Mouse (Mus musculus): ENCODE data around the gene Zfp553. TPM values are rescaled to one million over a fixed set of nuclear protein-coding genes. Genes with fewer than 3 reads are reported as not detected.
"Not testable (repeated sequence)": the region's sequence is repeated elsewhere in the genome, so short reads cannot be mapped to it uniquely, and the experiment has no call there.

The Zfp553 gene
- total RNA-seq, 2 experiments from 2014 or later = 18.0 to 20.6 TPM

DNA sequence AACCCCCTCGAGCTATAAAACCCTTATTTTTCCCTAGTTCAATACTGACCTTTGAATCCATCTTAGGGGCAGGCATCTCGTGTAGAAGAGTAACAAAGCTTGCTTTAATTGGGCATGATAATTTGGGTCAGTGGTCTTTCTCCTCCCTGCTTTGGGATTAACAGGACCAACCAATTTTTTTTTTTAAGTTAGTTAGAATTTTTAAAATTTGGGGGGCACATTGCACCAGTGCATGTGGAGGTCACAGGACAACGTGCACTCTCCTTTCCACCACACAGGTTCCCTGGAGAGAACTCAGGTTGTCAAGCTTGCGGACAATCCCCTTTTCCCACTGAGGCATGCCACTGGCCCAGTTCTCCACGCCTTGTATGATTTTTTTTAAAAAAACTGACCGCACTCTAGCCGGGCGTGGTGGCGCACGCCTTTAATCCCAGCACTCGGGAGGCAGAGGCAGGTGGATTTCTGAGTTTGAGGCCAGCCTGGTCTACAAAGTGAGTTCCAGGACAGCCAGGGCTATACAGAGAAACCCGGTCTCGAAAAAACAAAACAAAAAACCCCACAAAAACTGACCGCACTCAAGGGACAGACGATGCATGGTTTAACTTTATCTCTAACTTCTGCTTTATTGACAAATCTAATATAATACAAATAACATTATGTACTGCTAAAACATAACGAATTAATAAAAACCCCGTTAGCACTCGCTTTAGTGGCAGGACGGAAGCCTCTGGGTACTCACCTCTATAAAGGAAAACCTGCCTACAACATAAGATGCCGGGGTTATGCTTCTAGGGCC is 837 bp upstream of the Zfp553 start:
- no peak for DNase-seq (ENCODE audit: extremely low spot score in 1 of 2, low spot score in 1 of 2)

DNA sequence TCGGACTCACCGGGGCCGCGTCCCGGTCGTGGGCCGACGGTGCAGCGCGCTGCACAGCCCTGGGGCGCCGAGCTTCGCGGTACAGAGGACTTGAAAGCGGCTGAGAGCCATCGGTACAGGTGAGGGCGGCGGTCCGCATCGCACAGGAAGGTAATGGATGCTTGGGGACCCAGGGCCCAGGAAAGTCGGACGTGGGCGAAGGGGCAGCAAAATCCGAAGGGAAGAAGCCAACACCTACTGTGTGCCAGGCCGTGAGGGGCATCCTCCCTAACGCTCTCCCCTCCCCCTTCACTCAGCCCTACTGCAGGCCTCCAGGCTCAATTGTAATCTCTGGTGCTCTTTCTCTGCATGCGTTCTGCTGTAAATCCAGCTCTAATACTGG is 498 bp downstream of the Zfp553 start:
- DNase-seq (ENCODE audit: extremely low spot score in 1 of 2, low spot score in 1 of 2) = peak in 1 of 2 experiments; percentile 33

DNA sequence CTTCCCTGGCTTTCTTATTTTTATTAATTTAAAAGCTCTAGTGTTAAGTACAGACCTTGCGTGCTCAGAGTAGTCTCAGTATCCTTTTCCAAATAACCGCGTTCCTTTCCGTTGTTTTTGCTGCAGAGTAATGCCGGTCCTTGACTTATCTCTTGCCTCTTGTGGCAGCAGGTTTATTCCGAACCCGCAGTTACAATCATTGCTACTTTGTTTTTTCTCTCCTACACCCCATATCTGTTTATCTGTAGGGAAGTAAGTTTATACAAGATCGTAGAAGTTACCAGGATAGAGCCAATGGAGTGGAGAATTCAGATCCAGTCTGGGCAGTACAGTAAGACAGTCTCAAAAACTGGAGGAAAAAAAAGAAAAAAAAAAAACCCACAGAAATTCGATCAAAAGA is 904 bp downstream of the Zfp553 start:
- no peak for DNase-seq (ENCODE audit: extremely low spot score in 1 of 2, low spot score in 1 of 2)

DNA sequence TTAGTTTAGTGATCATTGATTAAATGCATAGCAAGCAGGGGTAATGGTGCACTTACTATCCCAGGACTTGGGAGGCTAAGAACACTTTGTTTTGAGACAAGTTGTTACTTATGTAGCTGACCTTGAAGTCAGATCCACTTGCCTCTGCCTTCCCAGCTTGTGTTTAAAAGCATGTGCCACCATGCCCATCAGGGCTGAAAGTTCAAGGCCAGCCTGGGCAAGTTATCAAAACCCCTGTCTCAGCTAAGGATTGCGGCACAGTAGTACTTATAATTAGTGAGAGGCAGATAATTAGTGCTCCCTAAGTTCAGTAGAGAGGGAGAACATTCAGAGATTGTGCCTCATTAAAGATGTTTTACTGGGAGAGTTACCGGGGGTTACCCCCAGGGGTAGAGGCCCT is 1.9 kb downstream of the Zfp553 start:
- no peak for DNase-seq (ENCODE audit: extremely low spot score in 1 of 2, low spot score in 1 of 2)

DNA sequence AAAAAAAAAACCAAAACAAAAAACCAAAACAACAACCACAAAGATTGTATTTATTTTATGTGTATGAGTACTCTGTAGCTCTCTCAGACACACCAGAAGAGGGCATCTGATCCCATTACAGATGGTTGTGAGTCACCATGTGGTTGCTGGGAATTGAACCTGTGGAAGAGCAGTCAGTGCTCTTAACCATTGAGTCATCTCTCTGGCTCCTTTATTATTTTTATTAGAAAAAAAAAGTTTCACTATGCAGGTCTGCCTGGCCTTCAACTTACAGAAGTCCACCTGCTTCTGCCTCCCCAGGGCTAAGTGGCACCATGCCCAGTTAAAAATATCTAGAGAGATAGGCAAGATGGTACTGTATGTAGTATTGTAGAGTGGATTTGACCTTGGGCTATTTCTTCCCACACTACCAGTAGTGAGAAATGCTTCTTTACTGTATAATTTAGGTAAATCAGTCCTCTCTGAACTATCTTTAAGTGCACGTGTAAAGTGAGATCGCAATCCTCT is 10.6 kb downstream of the Zfp553 start:
- DNase-seq (ENCODE audit: extremely low spot score in 1 of 2, low spot score in 1 of 2) = no peak

DNA sequence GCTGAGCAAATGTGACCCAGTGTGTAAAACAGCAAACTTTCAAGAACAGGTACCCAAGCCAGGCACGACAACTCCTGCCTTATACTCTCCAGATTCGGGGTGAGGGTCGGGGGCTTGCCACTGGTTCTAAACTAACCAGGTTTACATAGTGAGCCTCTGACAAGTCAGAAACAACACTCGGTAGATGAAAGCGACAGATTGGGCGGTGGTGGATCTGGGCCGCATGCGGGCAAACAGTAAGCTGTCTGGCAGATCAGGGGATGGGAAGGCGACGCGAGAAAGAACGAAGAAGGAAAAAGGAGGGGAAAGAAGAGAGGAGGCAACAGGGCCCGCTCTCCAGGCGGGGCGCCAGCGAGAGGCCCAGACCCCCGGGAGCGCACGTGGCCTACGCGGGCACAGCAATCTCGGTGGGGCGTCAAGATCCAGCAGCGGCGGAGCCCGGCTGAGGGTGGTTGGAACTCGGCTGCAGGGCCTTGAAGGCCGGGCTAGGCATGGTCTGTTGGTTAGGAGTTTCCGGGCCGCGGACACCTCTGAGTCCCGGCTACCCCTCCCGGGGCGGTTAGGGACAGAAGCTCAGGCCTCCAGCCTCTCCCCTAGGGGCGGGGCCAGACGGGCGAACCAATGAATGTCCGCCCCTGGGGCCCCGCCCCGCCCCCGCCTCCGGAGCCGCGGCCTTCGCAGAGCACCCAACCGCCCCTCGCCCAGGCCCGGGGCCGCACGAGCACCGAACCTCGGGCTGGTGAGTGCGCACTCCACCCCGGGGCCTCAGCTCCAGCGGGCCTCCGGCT is 11.2 kb downstream of the Zfp553 start, which contains the start of gene Zfp771:
Gene Zfp771 (plus strand): TSS at position 405 of the 788 bp plus-strand sequence.
- peak; percentile 81 to 89 for DNase-seq (ENCODE audit: extremely low spot score in 1 of 2, low spot score in 1 of 2)

DNA sequence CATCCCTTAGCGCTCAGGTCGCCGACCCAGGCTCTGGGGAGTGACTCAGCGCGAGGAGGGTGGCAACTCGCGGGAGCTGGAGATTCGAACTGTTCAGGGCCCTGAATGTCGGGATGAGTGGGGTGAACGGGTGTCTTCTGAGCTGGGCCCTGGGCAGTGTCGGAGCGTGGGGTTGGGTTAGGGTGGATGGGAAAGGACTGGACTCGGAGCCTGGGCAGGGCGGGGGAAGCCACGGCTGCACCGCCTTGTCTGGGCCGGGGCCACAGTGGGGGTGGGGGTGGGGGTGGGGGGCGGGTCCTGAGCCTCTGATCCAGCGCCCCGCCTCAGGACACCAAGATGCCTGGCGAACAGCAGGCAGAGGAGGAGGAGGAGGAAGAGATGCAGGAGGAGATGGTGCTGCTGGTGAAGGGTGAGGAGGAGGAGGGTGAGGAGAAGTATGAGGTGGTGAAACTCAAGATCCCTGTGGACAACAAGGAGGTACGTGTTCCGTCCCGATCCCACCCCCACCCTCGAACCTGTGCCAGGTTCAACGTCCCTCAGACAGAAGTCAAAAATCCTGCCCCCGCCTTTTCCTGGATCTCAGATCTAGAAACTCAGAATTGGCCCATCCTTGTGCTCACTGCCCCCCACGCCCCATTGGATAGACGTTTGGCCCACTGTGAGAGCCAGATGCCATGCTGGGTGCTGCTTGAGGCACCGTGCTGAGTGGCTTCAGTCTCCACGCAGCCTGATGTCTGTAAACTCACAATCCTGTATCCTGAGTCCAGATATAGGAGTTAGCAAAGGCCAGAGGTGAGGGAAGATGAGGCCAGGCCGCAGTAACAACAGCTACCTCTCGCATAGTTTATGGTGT is 12.0 kb downstream of the Zfp553 start:
- no peak for DNase-seq (ENCODE audit: extremely low spot score in 1 of 2, low spot score in 1 of 2)

DNA sequence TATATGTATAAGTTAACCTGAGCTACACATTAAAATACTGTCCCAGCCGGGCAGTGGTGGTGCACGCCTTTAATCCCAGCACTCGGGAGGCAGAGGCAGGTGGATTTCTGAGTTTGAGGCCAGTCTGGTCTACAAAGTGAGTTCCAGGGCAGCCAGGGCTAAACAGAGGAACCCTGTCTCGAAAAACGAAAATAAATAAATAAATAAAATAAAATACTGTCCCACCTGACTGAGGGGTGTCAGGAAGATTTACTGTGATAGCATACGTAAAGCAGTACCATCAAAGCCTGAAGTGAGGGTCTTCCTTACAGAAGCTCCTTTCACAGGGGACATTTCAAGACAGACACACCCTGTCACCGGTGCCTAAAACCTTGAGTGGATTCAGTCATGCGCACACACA is 17.6 kb downstream of the Zfp553 start:
- not testable (repeated sequence) for DNase-seq (ENCODE audit: extremely low spot score in 1 of 2, low spot score in 1 of 2)

DNA sequence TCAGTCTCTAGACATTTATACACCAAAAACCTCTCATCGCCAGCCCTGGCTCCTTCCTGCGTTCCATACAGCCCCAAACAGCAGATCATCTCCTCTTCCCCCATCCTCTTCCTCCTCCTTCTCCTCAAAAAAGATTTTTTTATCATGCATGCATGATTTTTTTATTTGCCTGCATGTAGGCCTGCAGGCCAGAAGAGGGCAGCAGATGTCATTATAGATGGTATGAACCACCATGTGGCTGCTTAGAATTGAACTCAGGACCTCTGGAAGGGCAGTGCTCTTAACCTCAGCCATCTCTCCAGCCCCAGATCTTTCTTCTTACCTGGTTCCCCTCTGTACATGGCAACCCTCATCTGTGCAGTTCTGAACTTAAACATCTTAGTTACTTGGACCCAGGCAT is 19.6 kb downstream of the Zfp553 start:
- DNase-seq (ENCODE audit: extremely low spot score in 1 of 2, low spot score in 1 of 2) = no peak

DNA sequence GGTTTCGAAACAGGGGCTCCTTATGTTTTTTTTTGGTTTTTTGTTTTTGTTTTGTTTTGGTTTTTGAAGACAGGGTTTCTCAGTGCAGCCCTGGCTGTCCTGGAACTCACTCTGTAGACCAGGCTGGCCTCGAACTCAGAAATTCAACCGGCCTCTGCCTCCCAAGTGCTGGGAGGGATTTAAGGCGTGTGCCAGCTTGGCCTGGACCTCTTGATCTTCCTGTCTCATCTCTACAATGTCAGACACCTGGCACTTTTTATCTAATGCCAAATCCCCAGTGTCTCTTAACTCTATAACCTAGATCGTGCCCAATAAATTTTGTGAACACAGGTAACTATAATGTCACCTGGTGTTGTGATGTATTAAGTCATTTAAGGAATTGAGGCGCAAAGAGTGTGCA is 20.5 kb downstream of the Zfp553 start:
- no peak for DNase-seq (ENCODE audit: extremely low spot score in 1 of 2, low spot score in 1 of 2)

DNA sequence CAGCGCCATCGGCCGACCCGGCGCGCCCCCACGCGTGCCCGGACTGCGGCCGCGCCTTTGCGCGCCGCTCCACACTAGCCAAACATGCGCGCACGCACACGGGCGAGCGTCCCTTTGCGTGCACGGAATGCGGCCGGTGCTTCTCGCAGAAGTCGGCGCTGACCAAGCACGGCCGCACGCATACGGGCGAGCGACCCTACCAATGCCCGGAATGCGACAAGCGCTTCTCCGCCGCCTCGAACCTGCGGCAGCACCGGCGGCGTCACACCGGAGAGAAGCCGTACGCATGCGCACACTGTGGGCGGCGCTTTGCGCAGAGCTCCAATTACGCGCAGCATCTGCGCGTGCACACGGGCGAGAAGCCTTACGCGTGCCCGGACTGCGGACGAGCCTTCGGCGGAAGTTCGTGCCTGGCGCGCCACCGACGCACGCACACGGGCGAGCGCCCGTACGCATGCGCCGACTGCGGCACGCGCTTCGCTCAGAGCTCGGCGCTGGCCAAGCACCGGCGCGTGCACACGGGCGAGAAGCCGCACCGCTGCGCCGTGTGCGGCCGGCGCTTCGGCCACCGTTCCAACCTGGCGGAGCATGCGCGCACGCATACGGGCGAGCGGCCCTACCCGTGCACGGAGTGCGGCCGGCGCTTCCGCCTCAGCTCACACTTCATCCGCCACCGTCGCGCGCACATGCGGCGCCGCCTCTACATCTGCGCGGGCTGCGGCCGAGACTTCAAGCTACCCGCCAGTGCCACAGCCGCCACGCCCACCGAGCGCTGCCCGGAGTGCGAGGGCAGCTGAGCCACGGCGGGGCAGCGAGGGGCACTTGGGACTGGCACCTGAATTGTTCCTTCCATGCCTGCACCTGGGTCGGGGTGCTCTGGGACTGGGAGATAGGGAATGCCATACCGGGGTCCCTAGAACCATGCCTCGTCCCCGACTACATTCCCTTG is 21.2 kb downstream of the Zfp553 start:
- DNase-seq (ENCODE audit: extremely low spot score in 1 of 2, low spot score in 1 of 2) = peak; percentile 90 to 91

DNA sequence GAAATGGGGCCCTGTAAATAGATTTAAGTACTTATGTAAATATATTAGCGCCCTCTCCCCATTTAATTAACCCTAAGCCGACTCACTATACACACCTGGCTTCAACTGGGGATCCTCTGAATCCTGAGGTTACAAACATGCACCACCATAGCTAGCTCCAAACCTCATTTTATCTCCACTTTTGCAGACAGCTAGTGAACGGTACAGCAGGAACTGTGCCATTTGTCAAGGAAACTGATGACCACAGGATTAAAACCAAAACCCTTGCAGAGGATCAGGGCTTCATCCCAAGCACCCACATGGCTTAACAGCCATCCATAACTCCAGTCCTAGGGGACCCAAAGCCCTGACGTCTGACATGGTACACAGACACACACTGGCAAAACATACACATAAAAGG is 22.1 kb downstream of the Zfp553 start:
- DNase-seq (ENCODE audit: extremely low spot score in 1 of 2, low spot score in 1 of 2) = no peak

DNA sequence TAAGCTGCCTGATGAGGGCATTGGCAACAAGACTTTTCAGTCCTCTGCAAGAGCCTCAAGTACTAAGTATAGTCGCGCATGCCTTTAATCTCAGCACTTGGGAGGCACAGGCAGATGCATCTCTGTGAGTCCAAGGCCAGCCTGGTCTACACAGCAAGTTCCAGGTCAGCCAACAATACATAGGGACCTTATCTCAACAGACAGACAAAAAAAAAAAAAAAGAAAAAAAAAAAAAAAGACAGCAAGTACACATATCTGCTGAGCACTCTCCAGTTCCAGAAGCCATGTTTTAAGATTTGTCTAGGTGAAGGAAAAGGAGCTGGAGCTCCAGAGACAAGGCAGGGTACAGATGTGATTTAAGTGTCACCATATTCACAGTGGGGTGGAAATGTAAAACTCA is 23.1 kb downstream of the Zfp553 start:
- no peak for DNase-seq (ENCODE audit: extremely low spot score in 1 of 2, low spot score in 1 of 2)

DNA sequence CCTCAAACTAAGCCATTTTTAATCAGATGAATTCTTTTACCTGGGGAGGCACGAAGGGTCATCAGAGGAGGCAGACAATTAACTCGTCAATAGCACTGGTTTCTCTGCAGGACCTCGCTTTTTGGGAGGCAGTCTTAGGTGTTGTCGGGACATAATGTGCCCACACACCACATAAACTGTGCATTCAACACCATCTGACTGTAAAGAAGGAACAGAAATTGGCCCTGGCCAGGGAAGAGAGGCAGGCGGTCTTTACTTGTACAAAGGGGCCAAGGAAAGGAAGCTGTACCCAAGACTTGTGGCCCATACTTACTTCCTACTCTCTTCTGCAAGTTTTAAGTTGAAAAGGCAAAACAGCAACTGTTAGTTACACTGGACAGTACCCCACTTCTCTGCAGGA is 23.7 kb downstream of the Zfp553 start:
- DNase-seq (ENCODE audit: extremely low spot score in 1 of 2, low spot score in 1 of 2) = no peak

DNA sequence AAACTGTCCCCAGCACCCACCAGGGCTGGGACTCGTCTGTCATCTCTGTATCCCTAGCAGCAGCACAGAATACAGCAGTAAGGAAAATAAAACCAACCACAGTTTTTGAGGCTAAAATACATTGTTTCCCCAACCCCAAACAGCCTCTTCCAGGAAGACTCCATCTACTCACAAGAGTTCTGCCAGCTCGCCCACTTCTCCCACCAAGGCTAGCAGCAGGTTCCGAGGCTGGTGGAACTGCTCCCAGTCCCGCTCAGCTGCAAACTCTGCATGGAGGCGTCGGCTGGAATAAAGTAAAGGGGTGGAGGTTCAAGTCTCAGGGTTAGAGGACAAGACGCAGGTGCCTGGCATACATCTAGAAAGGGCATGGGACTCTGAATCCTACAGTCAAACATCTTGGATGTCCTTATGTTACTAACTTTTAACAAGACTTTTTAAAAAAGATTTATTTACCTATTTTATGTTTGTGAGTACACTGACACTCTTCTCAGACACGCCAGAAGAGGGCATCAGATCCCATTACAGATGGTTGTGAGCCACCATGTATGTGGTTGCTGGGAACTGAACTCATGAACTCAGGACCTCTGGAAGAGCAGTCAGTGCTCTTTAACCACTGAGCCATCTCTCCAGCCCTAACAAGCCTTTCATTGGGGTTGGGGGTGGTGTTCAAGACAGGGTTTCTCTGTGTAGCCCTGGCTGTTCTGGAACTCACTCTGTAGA is 26.5 kb downstream of the Zfp553 start:
- no peak for DNase-seq (ENCODE audit: extremely low spot score in 1 of 2, low spot score in 1 of 2)

DNA sequence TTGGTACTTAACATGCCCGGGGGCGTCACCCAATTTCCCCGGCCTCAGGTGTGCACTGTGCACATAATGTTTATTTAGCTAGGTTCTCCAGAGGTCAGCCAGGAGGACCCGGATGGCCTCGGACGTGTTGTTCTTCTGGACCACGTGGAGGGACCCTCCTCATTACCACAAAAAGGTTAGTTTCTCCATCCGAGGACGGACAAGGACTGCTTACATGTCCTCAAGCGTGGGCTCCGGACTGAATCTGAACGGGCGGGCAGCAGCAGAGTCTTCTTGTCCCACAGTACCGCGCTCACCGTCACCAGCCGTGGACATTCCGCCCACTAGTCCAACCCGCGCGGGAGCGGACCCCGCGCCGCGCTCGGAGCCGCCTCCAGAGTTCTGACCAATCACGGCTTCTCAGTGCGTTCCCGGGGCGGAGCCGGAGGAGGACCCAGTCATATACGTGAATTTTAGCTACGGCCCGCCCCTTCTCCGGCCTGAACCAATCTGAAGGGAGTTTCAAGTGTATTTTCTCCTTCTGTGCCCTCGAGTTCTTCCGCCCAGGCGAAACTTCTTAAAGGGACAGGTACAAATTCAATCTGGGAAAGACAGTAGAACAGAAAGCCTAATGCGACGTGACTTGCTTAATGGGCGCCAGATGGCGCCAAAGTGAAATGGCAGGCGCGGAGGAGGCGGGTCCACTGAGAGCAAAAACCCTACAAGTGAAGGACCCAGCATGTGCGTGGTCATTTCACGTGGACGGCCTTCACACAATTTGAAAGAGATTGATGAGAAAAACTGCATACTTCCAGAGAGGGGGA is 27.6 kb downstream of the Zfp553 start, which contains the start of gene Dctpp1:
Gene Dctpp1 (minus strand): TSS at position 401 of the 803 bp plus-strand sequence.
- DNase-seq (ENCODE audit: extremely low spot score in 1 of 2, low spot score in 1 of 2) = peak; percentile 85 to 88

DNA sequence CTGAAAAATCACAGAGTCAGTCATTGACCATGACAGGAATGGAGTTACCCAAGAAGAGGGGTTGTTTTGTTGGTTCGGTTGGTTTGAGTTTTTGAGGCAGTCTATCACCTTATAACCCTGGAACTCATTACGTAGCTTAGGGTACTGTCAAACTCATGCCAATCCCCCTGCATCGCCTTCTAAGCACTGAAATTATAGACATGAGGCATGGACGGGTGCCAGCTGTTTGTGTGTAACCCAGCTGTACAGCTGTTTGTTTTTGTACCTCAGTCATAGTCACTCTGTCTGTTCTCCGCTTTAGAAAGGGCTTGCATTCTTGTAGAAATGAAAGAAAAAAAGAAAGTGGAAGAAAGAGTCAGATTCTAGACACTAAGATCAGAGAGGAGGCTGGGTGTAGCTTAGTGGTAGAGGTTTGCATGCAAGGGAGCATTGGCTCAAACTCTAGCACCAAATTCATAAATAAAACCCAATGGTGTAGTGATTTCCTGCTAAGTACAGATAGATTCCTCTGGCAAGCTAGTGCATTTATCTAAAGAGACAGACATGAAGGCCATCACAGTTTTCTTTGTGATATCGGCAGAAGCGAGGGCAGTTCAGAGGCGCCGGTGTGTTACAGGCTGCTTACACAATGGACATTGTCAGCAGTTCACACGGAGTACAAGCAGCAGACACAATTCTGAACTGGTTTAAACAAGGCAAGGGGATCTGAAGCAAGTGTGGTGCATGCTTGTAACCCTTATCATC is 29.5 kb downstream of the Zfp553 start:
- no peak for DNase-seq (ENCODE audit: extremely low spot score in 1 of 2, low spot score in 1 of 2)

Data from layer of hippocampus, postnatal 25 days (tissue).